Mouse (Mus musculus) monocyte, adult 5-6 weeks (primary cell): ENCODE data around the gene Nfia. TPM values are rescaled to one million over a fixed set of nuclear protein-coding genes. Genes with fewer than 3 reads are reported as not detected.

Experiments
- ATAC-seq: fragments of 153-309, 156-312 bp; replicated peaks from 2 replicates; pipeline ENCODE4 v1.8.0; 2017; ENCODE audit warnings: mild to moderate bottlenecking; ENCODE audit not compliant: low TSS enrichment, insufficient number of reproducible peaks, severe bottlenecking, poor library complexity, low FRiP score
- total RNA-seq: library from RNA; stranded (forward); fragments of 200-1000, 200-491, 200-594 nt; gene quantifications from 3 replicates; pipeline ENCODE4 v1.2.3, GENCODE M21; 2017

Nfia gene
- total RNA-seq, 1 experiment from 2014 or later: 0.67 TPM

- ATAC-seq: no peak
Measured at GRCm38 (mm10) chr4:97779003-97779930, 6.7 kb downstream of the Nfia start.

DNA sequence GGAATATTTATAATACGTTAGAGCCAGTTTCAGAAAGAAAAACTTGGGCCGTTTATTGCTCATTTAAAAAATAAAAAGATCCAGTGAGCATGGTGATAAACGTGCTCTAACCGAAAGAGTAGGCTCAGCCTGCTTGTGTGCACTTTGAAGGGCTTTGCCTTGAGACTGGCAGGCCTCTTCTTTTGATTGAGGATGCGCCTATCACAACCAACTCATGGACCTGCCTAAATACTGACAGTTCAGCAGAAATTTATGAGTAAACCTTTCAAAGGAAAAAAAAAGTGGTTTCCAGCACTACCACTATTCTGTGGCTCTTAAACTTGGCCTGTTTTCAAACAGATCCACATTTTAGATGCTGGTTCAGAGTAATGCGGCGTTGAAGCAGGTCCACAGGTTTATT is 7.5 kb downstream of the Nfia start:
- ATAC-seq: no peak

DNA sequence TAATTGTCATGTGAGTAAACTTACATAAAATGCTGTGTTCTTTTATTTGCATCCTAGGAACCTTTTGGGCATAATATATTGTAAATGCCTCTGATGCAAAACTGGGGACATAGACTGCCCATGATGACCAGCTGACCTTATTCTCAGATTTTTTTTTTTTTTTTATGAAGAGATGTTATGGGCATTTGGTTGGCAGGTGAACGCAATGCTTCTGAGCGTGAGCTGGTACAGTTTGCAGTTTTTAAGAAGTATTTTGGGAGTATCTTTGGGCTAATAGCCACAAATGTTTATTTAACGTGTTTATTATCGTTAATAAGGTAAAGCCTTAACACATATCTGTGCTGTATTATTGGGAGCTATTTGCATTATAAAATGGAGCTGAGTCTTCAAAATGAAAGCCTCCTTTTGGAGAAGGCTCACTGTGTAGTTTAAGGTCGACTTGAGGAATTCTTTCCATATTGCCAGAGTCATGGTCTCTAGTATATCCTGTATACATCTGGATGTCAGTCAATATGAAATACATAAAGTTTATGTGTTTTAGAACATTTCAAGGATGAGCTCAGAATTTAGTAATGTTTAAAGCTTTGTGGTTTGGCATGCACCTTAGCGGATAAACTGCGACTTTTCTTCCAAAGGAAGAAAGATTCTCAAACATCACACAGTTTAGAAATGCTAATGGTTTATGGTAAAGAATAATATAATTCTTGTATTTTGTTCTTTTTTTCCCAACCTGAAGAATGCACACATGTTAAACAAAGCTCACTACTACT is 8.3 kb downstream of the Nfia start:
- no peak for ATAC-seq

DNA sequence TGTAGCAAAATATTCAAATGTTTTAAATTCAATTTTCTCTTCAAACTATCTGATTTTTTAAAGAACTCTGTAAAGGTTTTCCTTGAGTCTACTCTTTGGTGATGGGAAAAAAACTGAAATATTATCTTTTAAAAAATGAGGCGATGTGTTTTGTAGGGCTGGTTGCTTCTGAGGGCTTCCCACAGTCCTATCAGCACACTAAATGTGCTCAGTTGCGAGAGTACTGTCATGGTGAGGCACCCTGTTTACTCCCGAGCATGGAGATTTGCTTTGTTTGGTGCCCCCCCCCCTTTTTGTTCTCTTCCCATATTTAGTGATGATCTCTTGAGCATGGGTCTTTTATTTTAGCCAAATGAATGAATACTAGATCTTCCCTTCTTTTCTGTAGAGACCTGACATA is 9.5 kb downstream of the Nfia start:
- no peak for ATAC-seq

GRCm38 (mm10) chr4:97782497-97782896 is 10.0 kb downstream of the Nfia start:
- no peak for ATAC-seq

- no peak for ATAC-seq
Measured at GRCm38 (mm10) chr4:97783073-97783879, 10.7 kb downstream of the Nfia start.

DNA sequence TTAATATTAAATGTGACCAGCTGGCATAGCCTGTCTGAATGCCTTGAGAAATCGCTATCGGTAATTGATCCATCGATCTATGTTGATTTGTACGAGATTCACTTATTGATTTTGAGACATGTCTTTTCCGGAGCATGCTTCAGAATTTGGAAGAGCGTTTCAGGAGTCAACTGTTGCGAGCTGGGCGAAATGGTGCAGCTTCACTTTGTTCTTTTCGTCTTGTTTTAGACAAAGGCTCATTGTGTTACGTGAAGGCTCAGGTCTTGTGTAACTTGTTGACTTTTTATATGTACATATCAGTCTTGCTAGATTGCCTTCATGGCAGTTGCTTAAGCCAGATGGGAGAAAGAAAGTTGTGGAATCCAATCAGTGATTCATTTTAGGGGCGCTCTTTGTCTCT is 11.7 kb downstream of the Nfia start:
- ATAC-seq: no peak

- no peak for ATAC-seq
Measured at GRCm38 (mm10) chr4:97785547-97786271, 13.2 kb downstream of the Nfia start.

- ATAC-seq: no peak
Measured at GRCm38 (mm10) chr4:97786571-97786970, 14.0 kb downstream of the Nfia start.

- ATAC-seq: no peak
Measured at GRCm38 (mm10) chr4:97787515-97787914, 15.0 kb downstream of the Nfia start.

DNA sequence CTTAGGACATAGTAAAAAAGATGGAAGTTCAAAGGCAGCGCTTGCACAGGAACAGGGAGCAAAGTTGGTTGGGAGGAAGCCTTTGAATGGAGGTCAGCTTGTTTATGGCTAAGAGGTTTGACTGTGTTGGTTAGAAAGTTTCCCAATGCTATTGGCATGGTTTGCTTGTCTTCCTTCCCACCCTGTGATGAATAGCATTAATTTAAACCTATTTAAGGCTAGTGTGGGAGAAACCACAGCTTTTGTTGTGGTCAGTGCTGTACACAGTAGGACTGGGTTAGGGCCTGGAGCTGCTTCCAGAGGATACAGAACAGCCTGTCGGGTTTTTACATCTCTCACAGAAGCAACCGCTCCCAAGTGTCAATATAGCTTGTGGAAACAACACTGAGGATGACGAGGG is 16.0 kb downstream of the Nfia start:
- ATAC-seq: no peak

- no peak for ATAC-seq
Measured at GRCm38 (mm10) chr4:97793931-97794330, 21.4 kb downstream of the Nfia start.

- no peak for ATAC-seq
Measured at GRCm38 (mm10) chr4:97794865-97795264, 22.3 kb downstream of the Nfia start.

- no peak for ATAC-seq
Measured at GRCm38 (mm10) chr4:97795957-97796356, 23.4 kb downstream of the Nfia start.

DNA sequence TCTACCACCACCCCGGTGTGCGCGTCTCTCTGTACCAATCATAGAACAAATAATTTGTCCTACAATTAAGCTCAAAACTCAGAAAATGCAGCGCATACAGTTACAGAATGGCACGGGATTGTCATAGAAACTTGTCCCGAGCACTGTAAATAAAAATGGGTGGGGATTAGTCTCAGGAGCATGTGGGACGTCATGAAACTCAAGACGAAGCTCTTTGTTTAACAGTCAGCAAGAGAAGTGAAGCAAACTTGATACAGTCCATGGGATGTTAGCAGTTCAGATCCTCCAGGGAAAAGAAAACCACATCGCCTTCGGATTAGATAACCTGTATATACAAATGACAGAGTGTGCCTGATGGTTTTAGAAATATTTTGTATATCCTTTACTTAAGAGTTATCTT is 24.0 kb downstream of the Nfia start:
- ATAC-seq: no peak

- no peak for ATAC-seq
Measured at GRCm38 (mm10) chr4:97803791-97804190, 31.3 kb downstream of the Nfia start.

DNA sequence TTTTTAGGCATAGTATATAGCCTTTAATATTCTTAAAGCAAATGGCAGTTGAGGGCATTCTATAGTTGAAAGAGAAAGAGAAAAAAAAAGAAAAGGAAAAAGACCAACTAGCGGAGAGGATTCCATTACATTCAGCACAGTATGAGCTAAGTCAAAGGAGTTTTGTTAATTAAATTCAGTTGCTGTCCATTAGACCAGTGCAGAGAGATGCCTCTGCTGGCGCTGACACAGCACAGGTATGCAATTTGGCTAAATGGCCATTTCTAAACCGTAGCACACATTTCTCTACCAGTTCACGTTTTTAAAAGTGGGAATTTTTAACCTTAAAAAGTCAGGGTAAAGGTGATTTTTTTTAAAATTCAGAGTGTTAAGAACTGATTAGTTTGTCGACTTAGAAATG is 32.1 kb downstream of the Nfia start:
- no peak for ATAC-seq

GRCm38 (mm10) chr4:97805255-97805654 is 32.7 kb downstream of the Nfia start:
- ATAC-seq: no peak
